In the genomic region with DNA sequence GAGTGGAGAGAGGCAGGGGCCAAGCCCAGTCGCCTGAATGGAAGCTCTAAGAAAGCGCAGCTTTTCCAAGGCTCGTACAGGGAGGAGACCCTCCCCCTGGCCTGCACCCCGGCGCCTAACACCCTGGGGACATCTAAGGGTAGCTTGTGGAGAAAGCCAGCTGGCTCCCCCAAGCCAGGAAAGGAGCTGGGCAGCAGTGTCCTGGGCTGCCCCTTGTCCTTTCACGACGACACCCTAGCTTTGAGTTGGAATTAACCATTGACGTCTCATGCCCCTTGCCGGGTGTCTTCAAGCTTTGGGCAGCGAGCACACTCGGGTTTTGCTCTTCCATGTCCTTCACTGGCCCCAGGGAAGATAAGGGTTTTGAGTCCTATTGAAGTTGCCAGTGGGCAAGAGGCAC, we compare ENCODE assay signal across 9 mouse cellular contexts. TPM values are rescaled to one million over a fixed set of nuclear protein-coding genes. Genes with fewer than 3 reads are reported as not detected.
DNase-seq lines count a peak whose midpoint lies in the region; ATAC-seq lines count a peak whose summit lies in the region.
"Had no signal": no experiment of that assay in that cellular context is flagged by ENCODE, and none has a peak within 500 bp of the region (broad histone marks: within the 10 kb centered on the region; RNA-seq: fewer than 3 reads in every experiment).

No protein-coding gene starts in this region.

- ATAC-seq in megakaryocyte, adult 5-6 weeks (ENCODE audit: poor library complexity, severe bottlenecking), result no peak
- no peak for ATAC-seq in intestine, embryonic 16.5 days
- no peak for ATAC-seq in stomach, embryonic 14.5 days (ENCODE audit: insufficient number of reproducible peaks, insufficient read depth, low FRiP score, low read depth)

- peaks cover 55% of the 10 kb centered on the region for H3K4me1 ChIP-seq in megakaryocyte, embryonic 14.5 days
- peaks cover 27% of the 10 kb centered on the region for H3K4me1 ChIP-seq in intestine, embryonic 16.5 days (ENCODE audit: control insufficient read depth, insufficient read depth, low read length)
- H3K4me1 ChIP-seq in stomach, embryonic 14.5 days (ENCODE audit: control insufficient read depth, insufficient read depth, low read length), result peaks cover 18% of the 10 kb centered on the region

- H3K36me3 ChIP-seq in megakaryocyte, embryonic 14.5 days (replicated peaks; ENCODE audit: low read length), result peaks cover 54% of the 10 kb centered on the region
- H3K36me3 ChIP-seq in intestine, embryonic 16.5 days (ENCODE audit: control insufficient read depth, insufficient read depth, low read length), result no peaks in the 10 kb centered on the region; the same call in 1 of the 2 replicates
- H3K36me3 ChIP-seq in stomach, embryonic 14.5 days (ENCODE audit: control insufficient read depth, insufficient read depth, low read length), result peaks cover 21% of the 10 kb centered on the region

- peak; percentile 34 for DNase-seq in gastrocnemius, postnatal 10 days
- no peak for DNase-seq in gastrocnemius, postnatal 4 days (ENCODE audit: low spot score in 2 of 2)
- DNase-seq in embryo, embryonic 10.5 days (ENCODE audit: low spot score), result no peak
- no peak for DNase-seq in cerebellum, postnatal 10 days

- H3K4me3 ChIP-seq in megakaryocyte, embryonic 14.5 days (replicated peaks), result peak overlapping the region; percentile 69
- H3K4me3 ChIP-seq in intestine, embryonic 16.5 days (ENCODE audit: low read length), result no peak overlapping the region
- H3K4me3 ChIP-seq in stomach, embryonic 14.5 days (ENCODE audit: low read depth, low read length), result no peak overlapping the region

- no peak overlapping the region for H3K4me2 ChIP-seq in intestine, embryonic 16.5 days (ENCODE audit: low read depth, low read length)
- no peak overlapping the region for H3K4me2 ChIP-seq in stomach, embryonic 14.5 days (replicated peaks; ENCODE audit: low read depth, low read length)

- H3K27me3 ChIP-seq in megakaryocyte, embryonic 14.5 days (replicated peaks), result no peaks in the 10 kb centered on the region
- H3K27me3 ChIP-seq in intestine, embryonic 16.5 days (replicated peaks; ENCODE audit: control insufficient read depth, insufficient read depth, low read length), result no peaks in the 10 kb centered on the region
- no peaks in the 10 kb centered on the region for H3K27me3 ChIP-seq in stomach, embryonic 14.5 days (ENCODE audit: control insufficient read depth, insufficient read depth, low read length)

- WGBS in intestine, embryonic 16.5 days, result 78% methylated on average over 11 of the region's 11 CpGs
- WGBS in stomach, embryonic 14.5 days, result 80% methylated on average over 11 of the region's 11 CpGs

- H3K9ac ChIP-seq in intestine, embryonic 16.5 days (ENCODE audit: low read depth, low read length), result peak overlapping the region; percentile 94
- no peak overlapping the region for H3K9ac ChIP-seq in stomach, embryonic 14.5 days (replicated peaks; ENCODE audit: low read depth, low read length)

- H3K9me3 ChIP-seq in megakaryocyte, embryonic 14.5 days, result no peaks in the 10 kb centered on the region
- no peaks in the 10 kb centered on the region for H3K9me3 ChIP-seq in intestine, embryonic 16.5 days (ENCODE audit: control insufficient read depth, low read length)
- no peaks in the 10 kb centered on the region for H3K9me3 ChIP-seq in stomach, embryonic 14.5 days (ENCODE audit: control insufficient read depth, low read depth, low read length)

- no peak overlapping the region for H3K27ac ChIP-seq in intestine, embryonic 16.5 days (ENCODE audit: low read length)
- H3K27ac ChIP-seq in stomach, embryonic 14.5 days (ENCODE audit: low read length), result 0 out of 2 replicates have a peak overlapping the region, but pooled peaks have one; percentile 28

RNA-seq across cellular contexts. Expression of gene Ubald2, which starts 3.6 kb away (rescaled TPM):
- total RNA-seq in gastrocnemius, postnatal 10 days (2021), result 10 to 100 TPM; 48.1 to 54.4 TPM
- total RNA-seq in gastrocnemius, postnatal 4 days (2021), result 10 to 100 TPM; 44.6 to 45.1 TPM
- polyA plus RNA-seq in megakaryocyte, embryonic 14.5 days (2012; ENCODE audit: insufficient read depth, low replicate concordance), result 443 and 805 TPM in 2 replicates
- 94.1 and 112 TPM in 2 replicates for total RNA-seq in megakaryocyte, adult 5-6 weeks (2015)
- total RNA-seq in megakaryocyte, adult 5-6 weeks (2017), result 58.4 and 64.0 TPM in 2 replicates
- 47.2 and 55.0 TPM in 2 replicates for polyA plus RNA-seq in intestine, embryonic 16.5 days (2015; fragmentation: Nextera tagmentation; extraction: Ambion mirVana)
- 56.1 and 60.7 TPM in 2 replicates for polyA plus RNA-seq in stomach, embryonic 14.5 days (2014; fragmentation: Nextera tagmentation; extraction: Ambion mirVana)

RNA-seq across cellular contexts. Expression of gene Rnf157, which starts 24.7 kb away (rescaled TPM):
- total RNA-seq in gastrocnemius, postnatal 10 days (2021), result 10 to 100 TPM; 43.1 to 43.3 TPM
- 10 to 100 TPM; 32.8 to 37.3 TPM for total RNA-seq in gastrocnemius, postnatal 4 days (2021)
- 1.2 and 1.8 TPM in 2 replicates for polyA plus RNA-seq in megakaryocyte, embryonic 14.5 days (2012; ENCODE audit: insufficient read depth, low replicate concordance)
- total RNA-seq in megakaryocyte, adult 5-6 weeks (2015), result 6.2 and 7.0 TPM in 2 replicates
- total RNA-seq in megakaryocyte, adult 5-6 weeks (2017), result 5.7 and 7.1 TPM in 2 replicates
- polyA plus RNA-seq in intestine, embryonic 16.5 days (2015; fragmentation: Nextera tagmentation; extraction: Ambion mirVana), result 4.4 and 5.2 TPM in 2 replicates
- 9.8 and 12.8 TPM in 2 replicates for polyA plus RNA-seq in stomach, embryonic 14.5 days (2014; fragmentation: Nextera tagmentation; extraction: Ambion mirVana)

RNA-seq across cellular contexts. Expression of gene Qrich2, which starts 28.5 kb away (rescaled TPM):
- total RNA-seq in gastrocnemius, postnatal 10 days (2021), result not detected
- under 1 TPM; 0.02 to 0.10 TPM for total RNA-seq in gastrocnemius, postnatal 4 days (2021)
- polyA plus RNA-seq in megakaryocyte, embryonic 14.5 days (2012; ENCODE audit: insufficient read depth, low replicate concordance), result not detected in 2 replicates
- not detected in 2 replicates for total RNA-seq in megakaryocyte, adult 5-6 weeks (2015)
- total RNA-seq in megakaryocyte, adult 5-6 weeks (2017), result 0.18 and 0.65 TPM in 2 replicates
- 0.39 TPM in 2 replicates for polyA plus RNA-seq in intestine, embryonic 16.5 days (2015; fragmentation: Nextera tagmentation; extraction: Ambion mirVana)
- 0.22 TPM in 1 of 2 replicates, not detected in the other for polyA plus RNA-seq in stomach, embryonic 14.5 days (2014; fragmentation: Nextera tagmentation; extraction: Ambion mirVana)
- total RNA-seq: left cerebral cortex, postnatal 36 days had no signal

RNA-seq across cellular contexts. Expression of gene Prpsap1, which starts 56.5 kb away (rescaled TPM):
- total RNA-seq in gastrocnemius, postnatal 10 days (2021), result 10 to 100 TPM; 34.8 to 35.4 TPM
- 10 to 100 TPM; 43.3 to 49.6 TPM for total RNA-seq in gastrocnemius, postnatal 4 days (2021)
- polyA plus RNA-seq in megakaryocyte, embryonic 14.5 days (2012; ENCODE audit: insufficient read depth, low replicate concordance), result 18.2 and 20.3 TPM in 2 replicates
- 28.6 and 32.6 TPM in 2 replicates for total RNA-seq in megakaryocyte, adult 5-6 weeks (2015)
- 19.2 and 34.6 TPM in 2 replicates for total RNA-seq in megakaryocyte, adult 5-6 weeks (2017)
- 260 and 274 TPM in 2 replicates for polyA plus RNA-seq in intestine, embryonic 16.5 days (2015; fragmentation: Nextera tagmentation; extraction: Ambion mirVana)
- 216 and 218 TPM in 2 replicates for polyA plus RNA-seq in stomach, embryonic 14.5 days (2014; fragmentation: Nextera tagmentation; extraction: Ambion mirVana)

Comparison
In these comparisons a context has a peak if more than half of its experiments do, and no peak if none do; other contexts are left out.
1. RNA of gene Rnf157, which starts 24.7 kb away (total RNA-seq): 43.1 to 43.3 TPM in gastrocnemius, postnatal 10 days and 32.8 to 37.3 TPM in gastrocnemius, postnatal 4 days; 5.7 to 7.1 TPM in megakaryocyte, adult 5-6 weeks; every median in the first group is over 4 times any median in the second.